Mouse (Mus musculus) testis, adult 2 months (tissue): Measurements from ENCODE around the gene Gm21987.

ENCODE experiments used
- CTCF ChIP-seq: fragments of 200-500 bp; IDR thresholded peaks from 2 replicates; pipeline ENCODE4 v1.5.1; 2012; ENCODE audit warnings: low read depth, mild to moderate bottlenecking, inconsistent platforms, low read length, moderate library complexity; ENCODE audit not compliant: control insufficient read depth, insufficient read depth, insufficient replicate concordance
- POLR2A ChIP-seq: fragments of 200-500 bp; IDR thresholded peaks from 2 replicates; pipeline ENCODE4 v1.6.1; 2012; ENCODE audit warnings: low read depth, mild to moderate bottlenecking, inconsistent platforms, low read length, moderate library complexity; ENCODE audit not compliant: control insufficient read depth

DNA sequence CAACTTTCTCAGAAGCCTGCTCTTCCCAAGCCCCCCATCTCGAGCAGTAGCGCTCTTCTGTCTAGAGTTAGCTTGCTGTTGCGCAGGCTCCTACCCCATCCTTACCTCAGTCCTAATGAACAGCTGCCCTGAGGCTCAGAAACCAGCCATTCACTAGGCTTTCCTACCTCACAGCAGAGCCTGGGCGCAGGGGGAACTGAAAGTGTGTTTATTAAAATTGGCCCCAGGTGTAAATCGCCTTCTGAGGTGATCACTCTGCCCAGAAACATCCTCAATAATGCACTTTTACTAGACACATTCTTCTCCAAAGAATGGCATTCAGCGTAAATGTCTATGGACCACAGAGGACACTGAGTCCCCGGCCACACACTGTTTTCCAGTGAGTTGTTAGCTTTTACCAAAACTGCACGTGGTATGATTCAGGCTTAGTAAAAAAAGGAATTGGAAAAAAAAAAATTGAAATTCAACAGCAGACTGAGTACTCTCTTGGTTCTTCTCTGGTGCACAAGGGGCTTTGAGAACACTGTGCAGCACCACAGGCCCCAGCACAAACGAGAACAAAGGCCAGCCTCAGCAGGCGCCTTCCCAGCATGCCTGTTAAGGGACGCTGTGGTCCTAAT, 20.0 kb upstream of the Gm21987 start:
- no peak for TF ChIP-seq CTCF
- no peak for TF ChIP-seq POLR2A
